Mouse (Mus musculus) liver, embryonic 15.5 days (tissue): Measurements from ENCODE around the gene Nacc1. TPM values are rescaled to one million over a fixed set of nuclear protein-coding genes. Genes with fewer than 3 reads are reported as not detected.

Experiments
- ATAC-seq: fragments of 200-750 bp; cut with Nextera tagmentation; 2 replicates; pipeline ENCODE4 v1.8.0; 2017; ENCODE audit warnings: moderate number of reproducible peaks, mild to moderate bottlenecking, moderate library complexity; ENCODE audit not compliant: insufficient read depth
- H3K27ac ChIP-seq: fragments of 300-500 bp; sonication (generic); replicated peaks from 2 replicates; pipeline ENCODE4 v1.5.1; 2015; ENCODE audit warnings: mild to moderate bottlenecking, inconsistent platforms
- H3K27me3 ChIP-seq: fragments of 300-500 bp; sonication (generic); 2 replicates; pipeline ENCODE4 v1.6.1; 2015; ENCODE audit warnings: mild to moderate bottlenecking, inconsistent platforms
- H3K36me3 ChIP-seq: fragments of 300-500 bp; sonication (generic); replicated peaks from 2 replicates; pipeline ENCODE4 v1.6.1; 2015; ENCODE audit warnings: moderate library complexity, mild to moderate bottlenecking, inconsistent platforms
- H3K4me1 ChIP-seq: fragments of 300-500 bp; sonication (generic); replicated peaks from 2 replicates; pipeline ENCODE4 v1.6.1; 2015; ENCODE audit warnings: inconsistent platforms
- H3K4me2 ChIP-seq: fragments of 300-500 bp; sonication (generic); 2 replicates; pipeline ENCODE4 v1.6.1; 2015; ENCODE audit warnings: moderate library complexity, mild to moderate bottlenecking, inconsistent platforms
- H3K4me3 ChIP-seq: fragments of 300-500 bp; sonication (generic); replicated peaks from 2 replicates; pipeline ENCODE4 v1.5.1; 2015; ENCODE audit warnings: mild to moderate bottlenecking, inconsistent platforms
- H3K9ac ChIP-seq: fragments of 300-500 bp; sonication (generic); 2 replicates; pipeline ENCODE4 v1.6.1; 2015; ENCODE audit warnings: moderate library complexity, mild to moderate bottlenecking, inconsistent platforms
- H3K9me3 ChIP-seq: fragments of 300-500 bp; sonication (generic); replicated peaks from 2 replicates; pipeline ENCODE4 v1.6.1; 2016; ENCODE audit warnings: inconsistent platforms
- WGBS: fragments of 180-500 bp; shearing (Covaris S2); methylation state at CpG from one replicate; pipeline ENCODE4 v1.1.7; 2015; ENCODE audit warnings: mixed read lengths; ENCODE audit not compliant: insufficient replicate concordance; 5-methylcytosine and 5-hydroxymethylcytosine counted together
- polyA plus RNA-seq: library from polyadenylated mRNA; unstranded; fragments of >200 nt; fragmentation: Nextera tagmentation; extraction: Ambion mirVana; gene quantifications from 2 replicates; pipeline ENCODE4 v1.2.1, GENCODE M21; 2015

The Nacc1 gene
- polyA plus RNA-seq, 1 experiment from 2014 or later, result 6.2 TPM

GRCm38 (mm10) chr8:84725941-84726259 lies 38.2 kb upstream of the Nacc1 start:
- Histone ChIP-seq H3K9me3 (no peaks in the 10 kb centered on the region), H3K27me3 (no peaks in the 10 kb centered on the region), H3K27ac (peak overlapping the region; percentile 98), H3K4me3 (peak overlapping the region; percentile 61), H3K9ac (peak overlapping the region; percentile 62; the same call in 1 of the 2 replicates), H3K36me3 (peaks cover 17% of the 10 kb centered on the region), H3K4me2 (peak overlapping the region; percentile 90), H3K4me1 (peaks cover 100% of the 10 kb centered on the region)
- WGBS, result 16% methylated on average over 3 of the region's 3 CpGs
- ATAC-seq, result no peak

GRCm38 (mm10) chr8:84725246-84725940 lies 37.7 kb upstream of the Nacc1 start:
- Histone ChIP-seq H3K4me3 (peak overlapping the region; percentile 61), H3K4me2 (peak overlapping the region; percentile 90), H3K9me3 (no peaks in the 10 kb centered on the region), H3K36me3 (peaks cover 22% of the 10 kb centered on the region), H3K9ac (peak overlapping the region; percentile 62), H3K27me3 (no peaks in the 10 kb centered on the region), H3K4me1 (peaks cover 99% of the 10 kb centered on the region), H3K27ac (peak overlapping the region; percentile 98)
- WGBS, result 55% methylated on average over 10 of the region's 10 CpGs
- ATAC-seq, result no peak

GRCm38 (mm10) chr8:84724683-84725082 lies 37.0 kb upstream of the Nacc1 start:
- peaks cover 22% of the 10 kb centered on the region for H3K36me3 ChIP-seq
- peak overlapping the region; percentile 61 for H3K4me3 ChIP-seq
- 42% methylated on average over 9 of the region's 9 CpGs for WGBS
- H3K27me3 ChIP-seq, result no peaks in the 10 kb centered on the region
- H3K27ac ChIP-seq, result peak overlapping the region; percentile 98
- peaks cover 93% of the 10 kb centered on the region for H3K4me1 ChIP-seq
- H3K9me3 ChIP-seq, result no peaks in the 10 kb centered on the region
- peak; percentile 25; the same call in 1 of the 2 replicates for ATAC-seq
- peak overlapping the region; percentile 90 for H3K4me2 ChIP-seq
- peak overlapping the region; percentile 62 for H3K9ac ChIP-seq

- no peaks in the 10 kb centered on the region for H3K27me3 ChIP-seq
- peak overlapping the region; percentile 62 for H3K9ac ChIP-seq
- peak; percentile 38 for ATAC-seq
- H3K4me2 ChIP-seq, result peak overlapping the region; percentile 90
- no peaks in the 10 kb centered on the region for H3K9me3 ChIP-seq
- peak overlapping the region; percentile 61 for H3K4me3 ChIP-seq
- peaks cover 22% of the 10 kb centered on the region for H3K36me3 ChIP-seq
- peaks cover 81% of the 10 kb centered on the region for H3K4me1 ChIP-seq
- 9% methylated on average over 7 of the region's 7 CpGs for WGBS
- H3K27ac ChIP-seq, result peak overlapping the region; percentile 98
Measured at GRCm38 (mm10) chr8:84723571-84723900, 35.9 kb upstream of the Nacc1 start.

GRCm38 (mm10) chr8:84722850-84723570 lies 35.3 kb upstream of the Nacc1 start, which contains the start of gene G430095P16Rik:
Gene G430095P16Rik (plus strand): TSS chr8:84723007.
- 7% methylated on average over 10 of the region's 10 CpGs for WGBS
- ATAC-seq, result peak; percentile 93
- no peaks in the 10 kb centered on the region for H3K27me3 ChIP-seq
- H3K4me2 ChIP-seq, result peak within 1 kb of the TSS; percentile 90
- H3K9me3 ChIP-seq, result no peaks in the 10 kb centered on the region
- H3K4me3 ChIP-seq, result peak within 1 kb of the TSS; percentile 61
- H3K27ac ChIP-seq, result peak within 1 kb of the TSS; percentile 98
- peak within 1 kb of the TSS; percentile 62 for H3K9ac ChIP-seq
- peaks cover 23% of the 10 kb centered on the region for H3K36me3 ChIP-seq
- peaks cover 78% of the 10 kb centered on the region for H3K4me1 ChIP-seq

GRCm38 (mm10) chr8:84722530-84722849 lies 34.8 kb upstream of the Nacc1 start:
- H3K4me1 ChIP-seq, result peaks cover 78% of the 10 kb centered on the region
- peak overlapping the region; percentile 61 for H3K4me3 ChIP-seq
- peak overlapping the region; percentile 62 for H3K9ac ChIP-seq
- no peaks in the 10 kb centered on the region for H3K9me3 ChIP-seq
- H3K27ac ChIP-seq, result peak overlapping the region; percentile 98
- H3K27me3 ChIP-seq, result no peaks in the 10 kb centered on the region
- H3K4me2 ChIP-seq, result peak overlapping the region; percentile 90
- 30% methylated on average over 6 of the region's 6 CpGs for WGBS
- ATAC-seq, result peak; percentile 6; the same call in 1 of the 2 replicates
- peaks cover 26% of the 10 kb centered on the region for H3K36me3 ChIP-seq

GRCm38 (mm10) chr8:84718959-84719690 lies 31.5 kb upstream of the Nacc1 start:
- Histone ChIP-seq H3K27me3 (peaks cover 15% of the 10 kb centered on the region), H3K36me3 (peaks cover 12% of the 10 kb centered on the region; the same call in 1 of the 2 replicates), H3K4me2 (no peak overlapping the region), H3K4me1 (peaks cover 59% of the 10 kb centered on the region), H3K9ac (no peak overlapping the region), H3K27ac (no peak overlapping the region), H3K9me3 (no peaks in the 10 kb centered on the region), H3K4me3 (no peak overlapping the region)
- no peak for ATAC-seq
- WGBS, result 81% methylated on average over 5 of the region's 5 CpGs

GRCm38 (mm10) chr8:84718476-84718875 lies 30.8 kb upstream of the Nacc1 start:
- Histone ChIP-seq H3K27ac (no peak overlapping the region), H3K36me3 (peaks cover 12% of the 10 kb centered on the region; the same call in 1 of the 2 replicates), H3K9ac (no peak overlapping the region), H3K4me1 (peaks cover 55% of the 10 kb centered on the region), H3K4me2 (no peak overlapping the region), H3K27me3 (peaks cover 15% of the 10 kb centered on the region), H3K4me3 (no peak overlapping the region), H3K9me3 (no peaks in the 10 kb centered on the region)
- WGBS, result 84% methylated on average over 5 of the region's 5 CpGs
- ATAC-seq, result no peak

GRCm38 (mm10) chr8:84716790-84717189 lies 29.1 kb upstream of the Nacc1 start:
- Histone ChIP-seq H3K27me3 (peaks cover 15% of the 10 kb centered on the region), H3K27ac (no peak overlapping the region), H3K4me1 (peaks cover 55% of the 10 kb centered on the region), H3K9ac (no peak overlapping the region), H3K4me3 (no peak overlapping the region), H3K4me2 (no peak overlapping the region), H3K36me3 (peaks cover 12% of the 10 kb centered on the region; the same call in 1 of the 2 replicates), H3K9me3 (no peaks in the 10 kb centered on the region)
- 88% methylated on average over 11 of the region's 11 CpGs for WGBS
- no peak for ATAC-seq

GRCm38 (mm10) chr8:84715893-84716468 lies 28.3 kb upstream of the Nacc1 start:
- peaks cover 15% of the 10 kb centered on the region for H3K27me3 ChIP-seq
- H3K4me1 ChIP-seq, result peaks cover 51% of the 10 kb centered on the region
- H3K27ac ChIP-seq, result no peak overlapping the region
- 68% methylated on average over 27 of the region's 27 CpGs for WGBS
- ATAC-seq, result 0 out of 2 replicates have a peak, but pooled peaks have one; percentile 25
- H3K9me3 ChIP-seq, result no peaks in the 10 kb centered on the region
- H3K4me2 ChIP-seq, result peak overlapping the region; percentile 27
- no peak overlapping the region for H3K9ac ChIP-seq
- no peak overlapping the region for H3K4me3 ChIP-seq
- H3K36me3 ChIP-seq, result peaks cover 12% of the 10 kb centered on the region; the same call in 1 of the 2 replicates
